ENCODE assay signal across 23 mouse cellular contexts in the genomic region with DNA sequence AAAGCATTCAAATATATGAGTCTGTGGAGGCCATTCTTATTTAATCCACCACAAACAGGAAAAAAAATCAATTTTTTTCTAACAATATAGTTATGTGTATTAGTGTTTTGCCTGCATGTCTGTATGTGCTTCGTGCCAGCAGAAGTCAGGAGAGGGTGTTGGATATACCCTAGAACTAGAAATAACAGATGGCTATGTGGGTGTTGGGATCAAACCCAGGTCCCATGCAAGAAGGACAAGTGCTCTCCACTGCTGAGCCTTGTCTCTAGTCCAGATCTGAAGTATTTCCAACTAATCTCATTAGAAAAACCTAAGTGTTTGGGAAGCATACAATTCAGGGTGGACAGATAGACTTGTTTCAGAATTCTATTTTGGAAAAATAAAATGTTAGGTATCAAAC. TPM values are rescaled to one million over a fixed set of nuclear protein-coding genes. Genes with fewer than 3 reads are reported as not detected.
DNase-seq lines count a peak whose midpoint lies in the region; ATAC-seq lines count a peak whose summit lies in the region.
"Had no signal": no experiment of that assay in that cellular context is flagged by ENCODE, and none has a peak within 500 bp of the region (broad histone marks: within the 10 kb centered on the region; RNA-seq: fewer than 3 reads in every experiment).

No protein-coding gene starts in this region.

- DNase-seq in cerebellum, postnatal 4 days (ENCODE audit: low spot score in 2 of 2) = no peak
- DNase-seq in brain, adult 2 months (ENCODE audit: low read depth, low spot score) = peak; percentile 92
- DNase-seq in cerebellum, adult 18-20 months = peak; percentile 50 to 68
- peak; percentile 78 for DNase-seq in cerebellum, adult 9-10 months
- no peak for DNase-seq in lung, adult 18-20 months
- DNase-seq in layer of hippocampus, adult 8-10 months (ENCODE audit: low spot score in 2 of 2) = no peak
- no peak for DNase-seq in adrenal gland, postnatal 36 days
- DNase-seq: adrenal gland, adult 8-10 months; adrenal gland, postnatal 25 days; gastrocnemius, postnatal 10 days; gastrocnemius, postnatal 36 days; heart, postnatal 10 days; heart, postnatal 36 days; kidney, adult 18-20 months had no signal

- peak; percentile 92; the same call in 1 of the 2 replicates for ATAC-seq in cerebellum, adult (ENCODE audit: insufficient number of reproducible peaks, low FRiP score, low TSS enrichment)
- ATAC-seq: activated CD4-positive, CD25-positive, alpha-beta regulatory T cell, adult 4 months; forebrain, embryonic 15.5 days; hindbrain, postnatal 0 days; inflammation-experienced regulatory T-cells, adult 6 months; intestine, embryonic 16.5 days had no signal

RNA-seq across cellular contexts. Expression of gene Lrrc36, which starts 8.6 kb away (rescaled TPM):
- total RNA-seq in layer of hippocampus, adult 8-10 months (2022) = 1 to 10 TPM in 2 of 4 experiments, under 1 TPM in 2; 0.73 to 1.4 (median 1.1) TPM
- 1 to 10 TPM; 2.4 to 2.8 TPM for total RNA-seq in adrenal gland, postnatal 36 days (2021)
- total RNA-seq: granulocyte monocyte progenitor cell, adult 5-6 weeks had no signal

RNA-seq across cellular contexts. Expression of gene Kctd19, which starts 8.7 kb away (rescaled TPM):
- total RNA-seq in layer of hippocampus, adult 8-10 months (2022) = not detected
- total RNA-seq in adrenal gland, postnatal 36 days (2021) = not detected
- total RNA-seq: adrenal gland, postnatal 25 days; common myeloid progenitor, adult 5-6 weeks; gastrocnemius, postnatal 36 days; granulocyte monocyte progenitor cell, adult 5-6 weeks had no signal

RNA-seq across cellular contexts. Expression of gene Plekhg4, which starts 48.9 kb away (rescaled TPM):
- 1 to 10 TPM in 2 of 4 experiments, under 1 TPM in 2; 0.70 to 1.8 (median 0.95) TPM for total RNA-seq in layer of hippocampus, adult 8-10 months (2022)
- 1 to 10 TPM in 1 of 2 experiments, under 1 TPM in 1; 0.23 to 1.4 TPM for total RNA-seq in adrenal gland, postnatal 36 days (2021)
- total RNA-seq: common myeloid progenitor, adult 5-6 weeks; granulocyte monocyte progenitor cell, adult 5-6 weeks; heart, adult 8-10 months; heart, postnatal 36 days had no signal

RNA-seq across cellular contexts. Expression of gene Tppp3, which starts 49.3 kb away (rescaled TPM):
- total RNA-seq in layer of hippocampus, adult 8-10 months (2022) = 10 to 100 TPM; 42.2 to 55.5 (median 47.9) TPM
- total RNA-seq in adrenal gland, postnatal 36 days (2021) = 10 to 100 TPM; 23.6 to 36.2 TPM
- total RNA-seq: common myeloid progenitor, adult 5-6 weeks; granulocyte monocyte progenitor cell, adult 5-6 weeks had no signal

Comparison
In these comparisons a context has a peak if more than half of its experiments do, and no peak if none do; other contexts are left out.
1. DNase-seq: peak in brain, adult 2 months (single experiment), cerebellum, adult 18-20 months (2 of 2) and cerebellum, adult 9-10 months (single experiment); none in cerebellum, postnatal 4 days (0 of 2), lung, adult 18-20 months (0 of 2), layer of hippocampus, adult 8-10 months (0 of 2) and adrenal gland, postnatal 36 days (0 of 2).